Mouse (Mus musculus) midbrain, embryonic 16.5 days (tissue): ENCODE results near the gene Neb. TPM values are rescaled to one million over a fixed set of nuclear protein-coding genes. Genes with fewer than 3 reads are reported as not detected.
A peak's percentile ranks its signal among the peaks of the same experiment; 100 is the strongest.

ENCODE experiments used
- ATAC-seq: fragments of 200-750 bp; cut with Nextera tagmentation; 2 replicates; pipeline ENCODE4 v1.8.0; 2017; ENCODE audit warnings: moderate TSS enrichment
- H3K27ac ChIP-seq: fragments of 300-500 bp; sonication (generic); 2 replicates; pipeline ENCODE4 v1.5.1; 2014; ENCODE audit warnings: mild to moderate bottlenecking, low read length, mixed read lengths
- H3K27me3 ChIP-seq: fragments of 300-500 bp; sonication (generic); 2 replicates; pipeline ENCODE4 v1.6.1; 2014; ENCODE audit warnings: low read depth, low read length, mixed read lengths; ENCODE audit not compliant: control insufficient read depth, insufficient read depth
- H3K36me3 ChIP-seq: fragments of 300-500 bp; sonication (generic); 2 replicates; pipeline ENCODE4 v1.6.1; 2014; ENCODE audit warnings: mild to moderate bottlenecking, low read length, moderate library complexity, mixed read lengths; ENCODE audit not compliant: control insufficient read depth, insufficient read depth
- H3K4me1 ChIP-seq: fragments of 300-500 bp; sonication (generic); 2 replicates; pipeline ENCODE4 v1.6.1; 2014; ENCODE audit warnings: mild to moderate bottlenecking, low read length, mixed read lengths; ENCODE audit not compliant: control insufficient read depth, insufficient read depth
- H3K4me2 ChIP-seq: fragments of 300-500 bp; sonication (generic); 2 replicates; pipeline ENCODE4 v1.6.1; 2014; ENCODE audit warnings: mild to moderate bottlenecking, low read length, mixed read lengths
- H3K4me3 ChIP-seq: fragments of 300-500 bp; sonication (generic); 2 replicates; pipeline ENCODE4 v1.5.1; 2014; ENCODE audit warnings: low read depth, mild to moderate bottlenecking, low read length, moderate library complexity, mixed read lengths
- H3K9ac ChIP-seq: fragments of 300-500 bp; sonication (generic); 2 replicates; pipeline ENCODE4 v1.6.1; 2014; ENCODE audit warnings: low read depth, low read length, mixed read lengths
- H3K9me3 ChIP-seq: fragments of 300-500 bp; sonication (generic); replicated peaks from 2 replicates; pipeline ENCODE4 v1.6.1; 2014; ENCODE audit warnings: mild to moderate bottlenecking, low read length, mixed read lengths; ENCODE audit not compliant: control insufficient read depth, poor library complexity, severe bottlenecking
- WGBS: fragments of 180-500 bp; shearing (Covaris S2); extraction: QIAGEN DNeasy Blood & Tissue Kit; methylation state at CpG from one replicate; pipeline ENCODE4 v1.1.7; 2014; 5-methylcytosine and 5-hydroxymethylcytosine counted together
- polyA plus RNA-seq: library from polyadenylated mRNA; unstranded; fragments of >200 nt; fragmentation: Nextera tagmentation; extraction: Ambion mirVana; gene quantifications from 2 replicates; pipeline ENCODE4 v1.2.1, GENCODE M21; 2015

Neb gene
- polyA plus RNA-seq = 0.41 and 0.57 TPM in 2 replicates

- Histone ChIP-seq H3K4me1 (no peaks in the 10 kb centered on the region), H3K4me3 (no peak within 1 kb of the TSS), H3K9me3 (no peaks in the 10 kb centered on the region), H3K27ac (no peak within 1 kb of the TSS), H3K4me2 (no peak within 1 kb of the TSS), H3K27me3 (no peaks in the 10 kb centered on the region), H3K9ac (no peak within 1 kb of the TSS), H3K36me3 (no peaks in the 10 kb centered on the region)
- 58% methylated on average over 7 of the region's 7 CpGs for WGBS
- ATAC-seq = no peak
Observed at GRCm38 (mm10) chr2:52378448-52378804, at the start of gene Neb. Neb (minus strand) TSS chr2:52378474.

GRCm38 (mm10) chr2:52427383-52427782 is 49.1 kb upstream of the Neb start:
- Histone ChIP-seq H3K27me3 (no peaks in the 10 kb centered on the region), H3K9me3 (no peaks in the 10 kb centered on the region), H3K4me1 (peaks cover 18% of the 10 kb centered on the region), H3K9ac (no peak overlapping the region), H3K4me3 (no peak overlapping the region), H3K4me2 (no peak overlapping the region), H3K27ac (no peak overlapping the region), H3K36me3 (peaks cover 2% of the 10 kb centered on the region; the same call in 1 of the 2 replicates)
- 83% methylated on average over 3 of the region's 3 CpGs for WGBS
- ATAC-seq = no peak

GRCm38 (mm10) chr2:52426041-52426440 is 47.8 kb upstream of the Neb start:
- Histone ChIP-seq H3K27me3 (no peaks in the 10 kb centered on the region), H3K4me2 (no peak overlapping the region), H3K9me3 (no peaks in the 10 kb centered on the region), H3K36me3 (no peaks in the 10 kb centered on the region), H3K9ac (no peak overlapping the region), H3K4me1 (peaks cover 27% of the 10 kb centered on the region), H3K27ac (no peak overlapping the region), H3K4me3 (no peak overlapping the region)
- no peak for ATAC-seq
- WGBS = 96% methylated on average over 3 of the region's 3 CpGs

GRCm38 (mm10) chr2:52425523-52425795 is 47.2 kb upstream of the Neb start:
- ATAC-seq = peak; percentile 2; the same call in 1 of the 2 replicates
- 27% methylated on average over 10 of the region's 10 CpGs for WGBS
- Histone ChIP-seq H3K4me2 (peak overlapping the region; percentile 71), H3K27me3 (no peaks in the 10 kb centered on the region), H3K4me3 (peak overlapping the region; percentile 99), H3K27ac (no peak overlapping the region), H3K9me3 (no peaks in the 10 kb centered on the region), H3K36me3 (no peaks in the 10 kb centered on the region), H3K4me1 (peaks cover 27% of the 10 kb centered on the region), H3K9ac (peak overlapping the region; percentile 64)

- ATAC-seq = peak; percentile 96
- Histone ChIP-seq H3K4me2 (peak within 1 kb of the TSS; percentile 71), H3K36me3 (no peaks in the 10 kb centered on the region), H3K27ac (peak within 1 kb of the TSS; percentile 90), H3K27me3 (no peaks in the 10 kb centered on the region), H3K9me3 (no peaks in the 10 kb centered on the region), H3K4me1 (peaks cover 27% of the 10 kb centered on the region), H3K9ac (peak within 1 kb of the TSS; percentile 97), H3K4me3 (peak within 1 kb of the TSS; percentile 99)
- WGBS = under 1% methylated on average over 53 of the region's 57 CpGs
Observed at GRCm38 (mm10) chr2:52424747-52425522, 46.7 kb upstream of the Neb start, which contains the start of gene Arl5a. Arl5a (minus strand) TSS chr2:52424901.

GRCm38 (mm10) chr2:52424248-52424728 is 46.0 kb upstream of the Neb start:
- no peaks in the 10 kb centered on the region for H3K27me3 ChIP-seq
- H3K9ac ChIP-seq = peak overlapping the region; percentile 97
- peak; percentile 86 for ATAC-seq
- under 1% methylated on average over 42 of the region's 42 CpGs for WGBS
- H3K9me3 ChIP-seq = no peaks in the 10 kb centered on the region
- peak overlapping the region; percentile 90 for H3K27ac ChIP-seq
- H3K4me3 ChIP-seq = peak overlapping the region; percentile 99
- H3K4me1 ChIP-seq = peaks cover 27% of the 10 kb centered on the region
- no peaks in the 10 kb centered on the region for H3K36me3 ChIP-seq
- H3K4me2 ChIP-seq = peak overlapping the region; percentile 69

- no peaks in the 10 kb centered on the region for H3K27me3 ChIP-seq
- H3K9ac ChIP-seq = peak overlapping the region; percentile 97
- H3K9me3 ChIP-seq = no peaks in the 10 kb centered on the region
- peak overlapping the region; percentile 69 for H3K4me2 ChIP-seq
- H3K4me3 ChIP-seq = peak overlapping the region; percentile 99
- no peak overlapping the region for H3K27ac ChIP-seq
- peaks cover 27% of the 10 kb centered on the region for H3K4me1 ChIP-seq
- no peak for ATAC-seq
- WGBS = 1% methylated on average over 16 of the region's 16 CpGs
- no peaks in the 10 kb centered on the region for H3K36me3 ChIP-seq
Observed at GRCm38 (mm10) chr2:52423611-52424247, 45.5 kb upstream of the Neb start.

GRCm38 (mm10) chr2:52422871-52423610 is 44.8 kb upstream of the Neb start:
- ATAC-seq = no peak
- H3K36me3 ChIP-seq = no peaks in the 10 kb centered on the region
- peak overlapping the region; percentile 99 for H3K4me3 ChIP-seq
- peak overlapping the region; percentile 97; the same call in 1 of the 2 replicates for H3K9ac ChIP-seq
- H3K27me3 ChIP-seq = no peaks in the 10 kb centered on the region
- H3K4me1 ChIP-seq = peaks cover 27% of the 10 kb centered on the region
- H3K9me3 ChIP-seq = no peaks in the 10 kb centered on the region
- no peak overlapping the region for H3K27ac ChIP-seq
- WGBS = 51% methylated on average over 8 of the region's 8 CpGs
- peak overlapping the region; percentile 69 for H3K4me2 ChIP-seq
